Mouse (Mus musculus) limb, embryonic 12.5 days (tissue): ENCODE results near the gene Gm45785. TPM values are rescaled to one million over a fixed set of nuclear protein-coding genes. Genes with fewer than 3 reads are reported as not detected.

Experiments
- ATAC-seq: fragments of 200-750 bp; cut with Nextera tagmentation; 2 replicates; pipeline ENCODE4 v1.8.0; 2017; ENCODE audit warnings: low read depth, moderate TSS enrichment; ENCODE audit not compliant: insufficient number of reproducible peaks, insufficient read depth, low FRiP score, low TSS enrichment
- H3K27ac ChIP-seq: fragments of 300-500 bp; sonication (generic); 2 replicates; pipeline ENCODE4 v1.5.1; 2016; ENCODE audit warnings: mild to moderate bottlenecking, moderate library complexity
- H3K27me3 ChIP-seq: fragments of 300-500 bp; sonication (generic); 2 replicates; pipeline ENCODE4 v1.6.1; 2016; ENCODE audit warnings: mild to moderate bottlenecking, moderate library complexity
- H3K36me3 ChIP-seq: fragments of 300-500 bp; sonication (generic); 2 replicates; pipeline ENCODE4 v1.6.1; 2016; ENCODE audit warnings: mild to moderate bottlenecking, moderate library complexity
- H3K4me1 ChIP-seq: fragments of 300-500 bp; sonication (generic); replicated peaks from 2 replicates; pipeline ENCODE4 v1.6.1; 2016
- H3K4me2 ChIP-seq: fragments of 300-500 bp; sonication (generic); 2 replicates; pipeline ENCODE4 v1.6.1; 2016; ENCODE audit warnings: mild to moderate bottlenecking, moderate library complexity
- H3K4me3 ChIP-seq: fragments of 300-500 bp; sonication (generic); replicated peaks from 2 replicates; pipeline ENCODE4 v1.5.1; 2016; ENCODE audit warnings: mild to moderate bottlenecking
- H3K9ac ChIP-seq: fragments of 300-500 bp; sonication (generic); replicated peaks from 2 replicates; pipeline ENCODE4 v1.6.1; 2016; ENCODE audit warnings: mild to moderate bottlenecking, moderate library complexity
- H3K9me3 ChIP-seq: fragments of 300-500 bp; sonication (generic); 2 replicates; pipeline ENCODE4 v1.6.1; 2016; ENCODE audit warnings: mild to moderate bottlenecking, moderate library complexity
- WGBS: fragments of 180-500 bp; shearing (Covaris S2); methylation state at CpG from one replicate; pipeline ENCODE4 v1.1.7; 2016; 5-methylcytosine and 5-hydroxymethylcytosine counted together
- polyA plus RNA-seq: library from polyadenylated mRNA; unstranded; fragments of >200 nt; fragmentation: Nextera tagmentation; extraction: Ambion mirVana; gene quantifications from 2 replicates; pipeline ENCODE4 v1.2.1, GENCODE M21; 2016

Gene Gm45785
- polyA plus RNA-seq, 1 experiment from 2014 or later: 0.23 TPM

DNA sequence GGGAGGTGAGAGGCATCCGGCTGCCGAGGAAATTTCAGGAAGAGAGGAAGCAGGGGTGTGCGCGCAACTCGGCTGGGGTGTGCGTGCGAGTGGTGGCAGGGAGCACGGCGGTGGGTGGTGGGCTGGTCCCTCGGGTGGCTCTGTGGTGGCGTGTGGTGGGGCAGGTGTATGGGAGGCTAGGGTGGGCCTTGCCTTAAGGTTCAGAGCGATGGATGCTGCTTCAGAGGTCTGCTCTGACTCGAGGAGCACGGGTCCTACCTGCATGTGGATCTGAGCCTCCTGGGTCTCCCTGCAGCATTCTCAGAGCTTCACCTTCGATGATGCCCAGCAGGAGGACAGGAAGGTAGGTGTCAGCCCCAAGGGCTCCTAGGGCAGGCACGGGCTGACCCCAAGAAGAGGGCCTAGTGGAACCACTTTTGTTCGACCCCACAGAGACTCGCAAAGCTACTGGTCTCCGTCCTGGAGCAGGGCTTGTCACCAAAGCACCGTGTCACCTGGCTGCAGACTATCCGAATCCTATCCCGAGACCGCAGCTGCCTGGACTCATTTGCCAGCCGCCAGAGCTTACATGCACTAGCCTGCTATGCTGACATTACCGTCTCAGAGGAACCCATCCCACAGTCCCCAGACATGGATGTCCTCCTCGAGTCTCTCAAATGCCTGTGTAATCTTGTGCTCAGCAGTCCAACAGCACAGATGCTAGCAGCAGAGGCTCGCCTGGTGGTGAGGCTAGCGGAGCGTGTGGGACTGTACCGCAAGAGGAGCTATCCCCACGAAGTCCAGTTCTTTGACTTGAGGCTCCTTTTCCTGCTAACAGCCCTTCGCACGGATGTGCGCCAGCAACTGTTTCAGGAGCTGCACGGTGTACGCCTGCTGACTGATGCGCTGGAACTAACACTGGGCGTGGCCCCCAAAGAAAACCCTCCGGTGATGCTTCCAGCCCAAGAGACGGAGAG, 1.7 kb upstream of the Gm45785 start, which contains the start of gene Bet1l:
Gene Bet1l, minus strand, starts transcription at position 28 of the 956 bp plus-strand sequence.
- peaks cover 66% of the 10 kb centered on the region for H3K36me3 ChIP-seq
- 40% methylated on average over 40 of the region's 40 CpGs for WGBS
- H3K27me3 ChIP-seq: no peaks in the 10 kb centered on the region
- H3K9me3 ChIP-seq: no peaks in the 10 kb centered on the region
- H3K4me1 ChIP-seq: peaks cover 25% of the 10 kb centered on the region
- peak; percentile 38 for ATAC-seq
- H3K4me3 ChIP-seq: peak within 1 kb of the TSS; percentile 75
- H3K9ac ChIP-seq: peak within 1 kb of the TSS; percentile 90
- H3K27ac ChIP-seq: peak within 1 kb of the TSS; percentile 82
- H3K4me2 ChIP-seq: peak within 1 kb of the TSS; percentile 100

DNA sequence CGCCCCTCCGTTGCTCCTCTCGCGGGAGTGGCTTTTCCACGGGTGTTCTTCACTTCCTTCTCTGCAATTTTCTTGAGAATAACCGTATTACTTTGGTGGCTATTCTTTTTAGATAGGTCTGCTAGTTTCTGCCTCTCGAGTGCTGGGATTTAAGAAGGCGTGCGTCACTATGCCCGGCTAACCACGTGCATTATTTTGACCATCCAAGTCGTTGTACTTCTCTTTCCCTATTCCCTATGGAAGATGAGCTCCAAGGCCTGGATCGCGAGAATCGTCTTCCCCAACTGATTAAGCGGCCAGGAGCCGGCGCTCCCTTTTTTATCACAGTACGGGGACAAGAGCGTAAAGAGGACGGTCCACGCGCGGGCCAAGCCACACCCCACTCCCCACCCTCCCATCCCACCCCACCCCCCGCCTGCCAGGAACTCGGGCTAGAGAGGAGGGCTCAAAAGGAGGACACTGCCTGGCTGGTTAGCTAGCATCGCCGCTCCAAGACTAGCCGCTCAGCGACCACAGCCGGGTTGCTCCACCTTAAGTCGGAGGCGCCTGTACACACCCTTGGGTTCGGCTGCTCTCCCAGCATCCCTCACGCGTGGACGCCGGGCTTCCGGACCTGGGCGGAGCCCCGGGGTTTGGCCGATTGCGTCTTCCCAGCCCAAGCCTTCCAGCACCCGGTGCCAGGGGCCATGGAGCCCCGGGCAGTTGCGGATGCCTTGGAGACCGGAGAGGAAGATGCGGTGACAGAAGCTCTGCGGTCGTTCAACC, 836 bp upstream of the Gm45785 start, which contains the start of gene Ric8a:
Gene Ric8a, plus strand, starts transcription at position 173 of the 765 bp plus-strand sequence.
- Histone ChIP-seq H3K4me3 (peak within 1 kb of the TSS; percentile 75), H3K4me1 (peaks cover 25% of the 10 kb centered on the region), H3K9ac (peak within 1 kb of the TSS; percentile 90), H3K9me3 (no peaks in the 10 kb centered on the region), H3K36me3 (peaks cover 66% of the 10 kb centered on the region), H3K4me2 (peak within 1 kb of the TSS; percentile 100), H3K27me3 (no peaks in the 10 kb centered on the region), H3K27ac (peak within 1 kb of the TSS; percentile 82)
- peak; percentile 79 for ATAC-seq
- WGBS: under 1% methylated on average over 50 of the region's 50 CpGs

DNA sequence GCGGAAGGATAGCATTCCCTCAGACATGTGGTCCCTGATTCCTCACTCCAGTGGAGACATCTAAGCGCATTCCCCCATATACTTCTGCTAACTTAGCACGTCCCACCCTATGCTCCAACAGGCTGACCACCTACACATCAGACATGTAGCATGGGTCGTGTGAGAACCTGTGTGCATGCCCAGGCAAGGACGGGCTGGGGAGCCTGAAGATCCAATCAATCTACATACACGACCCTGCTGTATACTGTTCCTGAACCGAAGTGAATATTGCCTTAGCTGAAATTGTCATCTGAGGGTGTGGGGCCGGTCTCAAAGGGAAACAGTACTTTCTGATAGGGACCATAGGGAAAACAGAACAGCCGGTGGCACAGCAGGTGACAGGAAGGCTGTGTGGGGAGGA, 950 bp downstream of the Gm45785 start:
- Histone ChIP-seq H3K36me3 (peaks cover 57% of the 10 kb centered on the region), H3K4me3 (peak overlapping the region; percentile 75), H3K27ac (no peak overlapping the region), H3K9me3 (no peaks in the 10 kb centered on the region), H3K4me2 (peak overlapping the region; percentile 100), H3K4me1 (peaks cover 25% of the 10 kb centered on the region), H3K9ac (peak overlapping the region; percentile 90), H3K27me3 (no peaks in the 10 kb centered on the region)
- 72% methylated on average over 9 of the region's 9 CpGs for WGBS
- no peak for ATAC-seq

DNA sequence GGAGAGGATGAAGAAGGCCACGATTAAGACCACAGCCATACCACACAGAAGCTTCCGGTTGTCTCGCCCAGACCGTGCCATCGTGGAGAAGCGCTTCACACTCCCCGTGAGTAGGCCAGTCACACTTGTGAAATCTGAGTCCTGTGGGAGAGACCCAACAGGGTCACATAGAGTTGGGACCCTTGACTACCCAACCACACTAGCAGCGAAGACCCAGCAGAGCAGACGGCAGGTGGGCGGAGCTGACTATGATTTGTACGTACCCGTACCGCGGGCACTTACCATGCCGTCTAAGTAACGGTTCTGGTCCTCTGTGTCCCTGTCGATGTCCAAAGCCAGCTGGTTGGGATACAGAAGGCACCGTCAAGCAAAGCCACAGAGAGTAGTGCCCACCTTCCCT, 1.6 kb downstream of the Gm45785 start:
- H3K27me3 ChIP-seq: no peaks in the 10 kb centered on the region
- peaks cover 25% of the 10 kb centered on the region for H3K4me1 ChIP-seq
- H3K36me3 ChIP-seq: peaks cover 50% of the 10 kb centered on the region
- H3K4me2 ChIP-seq: no peak overlapping the region
- ATAC-seq: no peak
- no peak overlapping the region for H3K27ac ChIP-seq
- no peaks in the 10 kb centered on the region for H3K9me3 ChIP-seq
- 92% methylated on average over 18 of the region's 18 CpGs for WGBS
- peak overlapping the region; percentile 90; the same call in 1 of the 2 replicates for H3K9ac ChIP-seq
- no peak overlapping the region for H3K4me3 ChIP-seq

DNA sequence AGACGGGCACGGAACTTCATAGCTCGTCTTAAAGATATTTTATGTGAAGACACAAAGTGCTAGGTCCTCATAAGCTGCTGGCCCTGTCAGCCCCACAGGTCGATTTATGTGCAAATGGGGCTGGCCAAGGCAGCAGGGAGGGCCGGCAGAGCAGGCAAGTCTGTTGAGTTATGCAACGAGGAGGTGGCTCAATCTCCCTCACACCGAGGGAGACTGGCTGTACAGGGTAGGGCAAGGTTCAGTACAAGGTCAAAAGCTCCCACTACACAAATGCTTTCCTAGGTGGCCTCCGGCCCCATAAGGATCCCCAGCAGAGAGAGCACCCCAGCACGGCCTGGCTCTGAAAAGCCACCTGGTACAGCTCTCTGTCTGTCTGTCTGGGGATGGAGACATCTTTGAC, 2.7 kb downstream of the Gm45785 start:
- WGBS: 87% methylated on average over 9 of the region's 9 CpGs
- ATAC-seq: no peak
- Histone ChIP-seq H3K4me1 (peaks cover 18% of the 10 kb centered on the region), H3K9ac (no peak overlapping the region), H3K36me3 (peaks cover 39% of the 10 kb centered on the region), H3K27me3 (no peaks in the 10 kb centered on the region), H3K27ac (no peak overlapping the region), H3K4me2 (no peak overlapping the region), H3K4me3 (no peak overlapping the region), H3K9me3 (no peaks in the 10 kb centered on the region)

DNA sequence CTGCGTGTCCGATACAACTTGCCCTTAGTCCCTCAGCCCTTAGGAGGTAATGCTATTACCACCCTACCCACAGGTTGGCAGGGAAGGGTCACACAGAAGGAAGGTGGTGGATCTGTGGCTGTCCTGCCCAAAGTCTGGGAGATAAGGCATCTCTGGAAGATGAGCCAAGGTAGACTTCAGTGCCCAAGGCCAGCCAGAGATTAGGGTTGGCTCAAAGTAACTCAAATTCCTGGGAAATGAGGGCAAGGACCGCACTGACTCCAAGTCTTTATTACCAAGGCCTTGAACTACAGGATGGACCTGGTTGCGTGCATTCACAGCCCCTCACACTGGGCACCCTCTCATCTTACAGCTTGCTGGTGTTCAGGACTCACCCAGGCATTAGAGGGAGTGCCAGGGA, 4.2 kb downstream of the Gm45785 start:
- peaks cover 35% of the 10 kb centered on the region for H3K36me3 ChIP-seq
- WGBS: 97% methylated on average over 4 of the region's 4 CpGs
- no peak overlapping the region for H3K27ac ChIP-seq
- H3K4me3 ChIP-seq: no peak overlapping the region
- peaks cover 9% of the 10 kb centered on the region for H3K4me1 ChIP-seq
- no peaks in the 10 kb centered on the region for H3K9me3 ChIP-seq
- H3K9ac ChIP-seq: no peak overlapping the region
- ATAC-seq: no peak
- H3K4me2 ChIP-seq: no peak overlapping the region
- peaks cover 5% of the 10 kb centered on the region; the same call in 1 of the 2 replicates for H3K27me3 ChIP-seq

DNA sequence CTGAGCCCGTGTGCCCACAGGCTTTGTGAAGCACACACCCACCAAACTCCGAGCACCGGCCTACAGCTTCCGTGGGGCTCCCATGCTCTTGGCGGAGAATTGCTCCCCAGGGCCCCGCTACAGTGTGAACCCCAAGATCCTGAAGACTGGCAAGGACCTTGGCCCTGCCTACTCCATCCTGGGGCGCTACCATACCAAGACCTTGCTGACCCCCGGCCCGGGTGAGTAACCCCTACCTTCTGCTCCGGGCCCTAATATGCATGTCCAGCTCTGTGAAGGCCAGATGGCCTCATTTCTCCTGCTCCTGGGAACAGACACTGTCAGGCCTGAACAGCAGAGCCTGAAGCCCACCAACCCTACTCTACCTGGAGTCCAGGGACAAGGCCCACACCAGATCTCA, 7.5 kb downstream of the Gm45785 start:
- peaks cover 24% of the 10 kb centered on the region for H3K36me3 ChIP-seq
- no peak overlapping the region for H3K4me3 ChIP-seq
- WGBS: 91% methylated on average over 10 of the region's 10 CpGs
- H3K27me3 ChIP-seq: peaks cover 20% of the 10 kb centered on the region
- H3K4me1 ChIP-seq: no peaks in the 10 kb centered on the region; the same call in 1 of the 2 replicates
- H3K27ac ChIP-seq: no peak overlapping the region
- H3K9ac ChIP-seq: no peak overlapping the region; the same call in 1 of the 2 replicates
- H3K4me2 ChIP-seq: no peak overlapping the region
- ATAC-seq: no peak
- H3K9me3 ChIP-seq: no peaks in the 10 kb centered on the region

DNA sequence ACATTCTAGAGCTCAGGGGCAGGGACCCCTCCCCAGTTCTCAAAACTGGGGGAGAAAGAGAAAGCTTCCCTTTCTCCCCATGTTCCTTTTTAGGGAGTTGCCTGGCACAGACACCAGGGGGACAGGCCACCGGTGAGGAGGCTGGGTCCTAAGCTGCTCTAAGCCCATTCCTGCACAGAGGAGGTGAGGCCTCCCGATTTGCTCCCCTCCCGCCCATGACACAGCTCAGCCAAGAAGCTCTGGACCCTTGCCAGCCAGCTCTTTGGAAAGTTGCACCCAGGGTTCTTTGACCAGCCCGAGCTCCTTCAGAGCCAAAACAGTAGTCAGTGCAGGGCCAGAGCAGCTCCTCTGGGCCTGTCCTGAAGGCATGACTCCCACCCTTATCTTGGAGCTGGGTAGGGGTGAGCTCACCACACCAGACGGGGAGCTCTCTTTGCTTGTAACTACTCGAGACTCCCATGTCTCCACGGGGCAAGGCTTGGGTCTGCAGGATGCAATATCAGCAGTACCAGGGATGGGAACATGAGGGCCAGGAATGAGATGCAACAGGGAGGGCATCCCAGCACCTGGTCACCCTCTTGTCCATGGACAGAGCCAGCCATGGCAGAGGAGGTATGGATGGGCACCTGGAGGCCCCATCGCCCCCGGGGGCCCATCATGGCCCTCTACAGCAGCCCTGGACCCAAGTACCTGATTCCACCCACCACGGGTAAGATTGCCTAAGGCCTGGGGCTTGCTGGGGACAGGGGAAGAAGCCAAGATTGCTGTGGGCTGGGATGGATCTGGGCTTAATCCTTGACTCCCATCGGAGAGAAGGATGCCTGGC, 8.2 kb downstream of the Gm45785 start, which contains the start of gene Odf3:
Gene Odf3, plus strand, starts transcription at position 51 of the 826 bp plus-strand sequence.
- WGBS: 72% methylated on average over 11 of the region's 11 CpGs
- H3K4me1 ChIP-seq: no peaks in the 10 kb centered on the region; the same call in 1 of the 2 replicates
- H3K36me3 ChIP-seq: peaks cover 18% of the 10 kb centered on the region
- no peak within 1 kb of the TSS for H3K4me3 ChIP-seq
- H3K9me3 ChIP-seq: no peaks in the 10 kb centered on the region
- H3K9ac ChIP-seq: peak within 1 kb of the TSS; percentile 18; the same call in 1 of the 2 replicates
- H3K4me2 ChIP-seq: no peak within 1 kb of the TSS
- ATAC-seq: no peak
- peaks cover 26% of the 10 kb centered on the region for H3K27me3 ChIP-seq
- no peak within 1 kb of the TSS for H3K27ac ChIP-seq

DNA sequence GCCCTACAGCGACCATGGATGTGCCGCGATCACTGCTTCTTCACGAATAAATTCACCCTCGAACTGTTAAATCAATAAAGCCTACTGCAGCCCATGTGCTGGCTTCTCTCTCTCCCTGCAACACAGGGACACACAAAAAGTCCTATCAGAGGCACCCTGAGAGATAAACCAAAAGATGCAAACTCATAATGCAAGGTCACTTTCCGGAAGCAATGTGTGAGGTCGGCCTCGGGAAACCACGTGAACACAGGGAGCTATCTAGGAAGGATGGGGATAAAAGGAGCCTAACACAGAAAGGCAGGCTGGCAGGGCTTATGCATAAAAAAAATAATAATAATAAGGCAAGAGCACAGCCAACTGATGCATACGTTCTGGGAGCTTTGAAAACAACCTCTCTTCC, 9.5 kb downstream of the Gm45785 start:
- H3K9ac ChIP-seq: no peak overlapping the region
- H3K36me3 ChIP-seq: peaks cover 5% of the 10 kb centered on the region
- no peak overlapping the region for H3K4me2 ChIP-seq
- H3K27ac ChIP-seq: no peak overlapping the region
- H3K27me3 ChIP-seq: peaks cover 37% of the 10 kb centered on the region
- no peaks in the 10 kb centered on the region for H3K9me3 ChIP-seq
- H3K4me3 ChIP-seq: no peak overlapping the region
- no peaks in the 10 kb centered on the region; the same call in 1 of the 2 replicates for H3K4me1 ChIP-seq
- WGBS: 85% methylated on average over 10 of the region's 10 CpGs
- no peak for ATAC-seq

DNA sequence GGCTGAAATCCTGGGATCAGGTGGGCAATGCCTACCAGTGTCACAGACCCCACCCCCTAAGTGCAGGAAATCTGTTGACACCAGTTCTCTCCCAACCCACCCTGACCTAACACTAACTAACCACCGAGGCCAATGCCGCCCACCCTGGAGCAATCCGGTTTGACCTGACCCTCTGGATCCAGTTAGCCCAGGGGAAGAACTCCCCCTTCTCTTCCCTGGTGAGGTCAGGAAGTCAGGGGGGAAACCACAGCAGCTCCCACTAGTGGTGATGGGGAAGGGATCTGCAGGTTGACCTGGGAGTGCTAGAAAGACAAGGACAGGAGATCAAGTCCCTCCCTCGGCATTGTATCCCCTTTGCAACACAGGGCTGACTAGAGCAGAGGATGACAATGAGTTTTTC, 10.4 kb downstream of the Gm45785 start:
- ATAC-seq: no peak
- Histone ChIP-seq H3K27ac (no peak overlapping the region), H3K4me2 (no peak overlapping the region), H3K9me3 (no peaks in the 10 kb centered on the region), H3K36me3 (no peaks in the 10 kb centered on the region), H3K9ac (no peak overlapping the region), H3K27me3 (peaks cover 47% of the 10 kb centered on the region), H3K4me1 (peaks cover 3% of the 10 kb centered on the region; the same call in 1 of the 2 replicates), H3K4me3 (no peak overlapping the region)
- WGBS: 60% methylated on average over 4 of the region's 4 CpGs
